4 mouse cellular contexts compared by ENCODE assay signal in the genomic region with DNA sequence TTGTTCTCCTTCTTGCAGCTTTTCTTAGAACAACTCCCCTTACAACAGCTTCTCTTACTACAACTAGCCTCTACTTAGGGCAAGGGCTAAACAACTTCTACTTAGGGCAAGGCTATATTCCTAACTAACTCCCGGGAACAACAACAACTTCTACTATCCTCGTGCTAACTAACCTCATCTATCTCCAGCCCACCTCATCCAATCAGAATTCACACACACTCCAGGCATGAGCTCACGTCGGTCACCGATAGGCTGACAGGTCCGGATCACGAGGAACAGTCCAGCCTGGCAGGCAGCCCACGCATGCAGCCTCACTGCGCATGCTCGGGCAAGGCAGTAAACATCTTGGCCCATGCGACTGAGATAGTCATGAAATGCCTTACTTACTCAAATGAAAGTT. TPM values are rescaled to one million over a fixed set of nuclear protein-coding genes. Genes with fewer than 3 reads are reported as not detected.
"Had no signal": no experiment of that assay in that cellular context is flagged by ENCODE, and none has a peak within 500 bp of the region (broad histone marks: within the 10 kb centered on the region; RNA-seq: fewer than 3 reads in every experiment).

No protein-coding gene starts in this region.

RNA-seq across cellular contexts. Expression of gene Emcn, which starts 53.3 kb away (rescaled TPM):
- total RNA-seq: megakaryocyte, adult 5-6 weeks; monocyte, adult 5-6 weeks had no signal
- polyA plus RNA-seq: macrophage, myocyte had no signal
